In genomic region chr5:92821370-92821769, GRCm38 (mm10) we compare ENCODE assay signal across 35 mouse cellular contexts.
"Had no signal": no experiment of that assay in that cellular context is flagged by ENCODE, and none has a peak within 500 bp of the region (broad histone marks: within the 10 kb centered on the region; RNA-seq: fewer than 3 reads in every experiment).

No protein-coding gene starts in this region.

- H3K4me2 ChIP-seq: heart, embryonic 11.5 days; heart, embryonic 15.5 days; hindbrain, embryonic 12.5 days; hindbrain, embryonic 13.5 days; hindbrain, embryonic 14.5 days; hindbrain, embryonic 15.5 days; intestine, embryonic 15.5 days; kidney, embryonic 15.5 days had no signal

- DNase-seq: heart, postnatal 10 days; heart, postnatal 14 days; heart, postnatal 36 days; heart, postnatal 4 days; kidney, adult 11 months; kidney, adult 18-20 months; kidney, adult 2 months; kidney, adult 8-10 months; kidney, adult 9 months; kidney, postnatal 10 days; kidney, postnatal 14 days; kidney, postnatal 25 days; kidney, postnatal 36 days; kidney, postnatal 4 days; layer of hippocampus, adult 9-11 months; layer of hippocampus, postnatal 36 days had no signal

- H3K4me1 ChIP-seq: hindbrain, embryonic 12.5 days; hindbrain, embryonic 15.5 days had no signal

- H3K9me3 ChIP-seq: heart, embryonic 10.5 days; heart, embryonic 12.5 days; heart, embryonic 13.5 days; heart, embryonic 15.5 days; hindbrain, embryonic 10.5 days; hindbrain, embryonic 12.5 days; hindbrain, embryonic 13.5 days; hindbrain, embryonic 15.5 days; intestine, embryonic 15.5 days; kidney, embryonic 15.5 days had no signal

- ATAC-seq: hindbrain, embryonic 16.5 days; hindbrain, postnatal 0 days; inflammation-experienced regulatory T-cells, adult 6 months; intestine, embryonic 15.5 days; intestine, embryonic 16.5 days; intestine, postnatal 0 days had no signal

- H3K27me3 ChIP-seq: heart, embryonic 12.5 days; heart, embryonic 13.5 days; heart, embryonic 15.5 days; hindbrain, embryonic 12.5 days; hindbrain, embryonic 13.5 days; hindbrain, embryonic 15.5 days; intestine, embryonic 15.5 days; kidney, embryonic 15.5 days had no signal

- H3K36me3 ChIP-seq: heart, embryonic 10.5 days; heart, embryonic 12.5 days; heart, embryonic 13.5 days; heart, embryonic 15.5 days; hindbrain, embryonic 10.5 days; hindbrain, embryonic 12.5 days; hindbrain, embryonic 13.5 days; hindbrain, embryonic 15.5 days; intestine, embryonic 15.5 days; kidney, embryonic 15.5 days had no signal

- H3K4me3 ChIP-seq: heart, embryonic 10.5 days; heart, embryonic 12.5 days; heart, embryonic 13.5 days; heart, embryonic 15.5 days; hindbrain, embryonic 10.5 days; hindbrain, embryonic 12.5 days; hindbrain, embryonic 13.5 days; hindbrain, embryonic 15.5 days; intestine, embryonic 15.5 days; kidney, embryonic 15.5 days; layer of hippocampus, adult 2 months had no signal

- H3K27ac ChIP-seq: heart, embryonic 15.5 days; hindbrain, embryonic 10.5 days; hindbrain, embryonic 12.5 days; hindbrain, embryonic 13.5 days; hindbrain, embryonic 14.5 days; hindbrain, embryonic 15.5 days; hindbrain, postnatal 0 days; intestine, embryonic 15.5 days; kidney, embryonic 15.5 days; kidney, postnatal 0 days; layer of hippocampus, adult 2 months had no signal

- H3K9ac ChIP-seq: heart, embryonic 12.5 days; heart, embryonic 15.5 days; hindbrain, embryonic 12.5 days; hindbrain, embryonic 13.5 days; hindbrain, embryonic 14.5 days; hindbrain, embryonic 15.5 days; intestine, embryonic 15.5 days; kidney, embryonic 15.5 days had no signal
